ENCODE assay signal across 11 mouse cellular contexts in genomic region chr6:12381136-12381778, GRCm38 (mm10).
DNase-seq lines count a peak whose midpoint lies in the region; ATAC-seq and TF ChIP-seq lines count a peak whose summit lies in the region.
"Had no signal": no experiment of that assay in that cellular context is flagged by ENCODE, and none has a peak within 500 bp of the region (broad histone marks: within the 10 kb centered on the region; RNA-seq: fewer than 3 reads in every experiment).

No protein-coding gene starts in this region.

- H3K27me3 ChIP-seq in kidney, embryonic 16.5 days (ENCODE audit: insufficient read depth, low read length): no peaks in the 10 kb centered on the region
- no peaks in the 10 kb centered on the region for H3K27me3 ChIP-seq in cerebellum, adult 2 months (ENCODE audit: control insufficient read depth, insufficient read depth, low read length)
- H3K27me3 ChIP-seq in intestine, embryonic 15.5 days (replicated peaks): no peaks in the 10 kb centered on the region
- H3K27me3 ChIP-seq: embryonic facial prominence, embryonic 13.5 days; limb, embryonic 12.5 days had no signal

- H3K4me3 ChIP-seq in kidney, embryonic 16.5 days (ENCODE audit: low read length): no peak overlapping the region
- no peak overlapping the region for H3K4me3 ChIP-seq in cerebellum, adult 2 months (replicated peaks; ENCODE audit: insufficient read depth, low read depth, low read length)
- no peak overlapping the region for H3K4me3 ChIP-seq in intestine, embryonic 15.5 days (replicated peaks)
- H3K4me3 ChIP-seq: embryonic facial prominence, embryonic 13.5 days; limb, embryonic 12.5 days had no signal

- TF ChIP-seq POLR2A in cerebellum, adult 2 months (IDR thresholded peaks at IDR 0.05; ENCODE audit: borderline replicate concordance, insufficient read depth, low read length): no peak

- H3K4me1 ChIP-seq in kidney, embryonic 16.5 days (ENCODE audit: insufficient read depth, low read length): no peaks in the 10 kb centered on the region
- no peaks in the 10 kb centered on the region for H3K4me1 ChIP-seq in cerebellum, adult 2 months (ENCODE audit: control insufficient read depth, insufficient read depth, low read length)
- no peaks in the 10 kb centered on the region for H3K4me1 ChIP-seq in intestine, embryonic 15.5 days (replicated peaks)
- H3K4me1 ChIP-seq: embryonic facial prominence, embryonic 13.5 days; limb, embryonic 12.5 days had no signal

- no peak overlapping the region for H3K27ac ChIP-seq in kidney, embryonic 16.5 days (ENCODE audit: low read length)
- H3K27ac ChIP-seq in cerebellum, adult 2 months (ENCODE audit: insufficient read depth, low read length): no peak overlapping the region
- no peak overlapping the region for H3K27ac ChIP-seq in intestine, embryonic 15.5 days
- H3K27ac ChIP-seq: embryonic facial prominence, embryonic 13.5 days; limb, embryonic 12.5 days had no signal

- no peaks in the 10 kb centered on the region for H3K36me3 ChIP-seq in kidney, embryonic 16.5 days (ENCODE audit: insufficient read depth, low read length)
- no peaks in the 10 kb centered on the region for H3K36me3 ChIP-seq in intestine, embryonic 15.5 days
- H3K36me3 ChIP-seq: embryonic facial prominence, embryonic 13.5 days; G1E; limb, embryonic 12.5 days had no signal

- no peak for TF ChIP-seq CTCF in cerebellum, adult 2 months (IDR thresholded peaks at IDR 0.05; ENCODE audit: borderline replicate concordance, insufficient read depth, low read depth, low read length)

- WGBS in kidney, embryonic 16.5 days: 85% methylated on average over 6 of the region's 6 CpGs
- 18% methylated on average over 6 of the region's 6 CpGs for WGBS in cerebellum, adult 2 months
- 87% methylated on average over 6 of the region's 6 CpGs for whole genome bisulfite sequencing in intestine, embryonic 15.5 days

- ATAC-seq in kidney, embryonic 16.5 days (ENCODE audit: low FRiP score, low TSS enrichment): no peak
- no peak for ATAC-seq in intestine, embryonic 15.5 days

- H3K4me2 ChIP-seq in kidney, embryonic 16.5 days (replicated peaks; ENCODE audit: low read depth, low read length): no peak overlapping the region
- H3K4me2 ChIP-seq in intestine, embryonic 15.5 days (replicated peaks): no peak overlapping the region
- H3K4me2 ChIP-seq: embryonic facial prominence, embryonic 13.5 days; limb, embryonic 12.5 days had no signal

- no peak overlapping the region for H3K9ac ChIP-seq in kidney, embryonic 16.5 days (replicated peaks; ENCODE audit: low read length)
- H3K9ac ChIP-seq in intestine, embryonic 15.5 days: no peak overlapping the region
- H3K9ac ChIP-seq: embryonic facial prominence, embryonic 13.5 days; limb, embryonic 12.5 days had no signal

- intact Hi-C loops in heart, postnatal 36 days (cut with DNase I): no loop called here

- DNase-seq in kidney, adult 18-20 months: peak; percentile 52
- DNase-seq in cerebellum, adult 2 months: peak; percentile 92 to 93
- peak; percentile 64 to 69 for DNase-seq in heart, postnatal 36 days
- DNase-seq in left cerebral cortex, adult 18-20 months (ENCODE audit: low spot score in 2 of 2): peak; percentile 32 to 50
- peak; percentile 32 to 59 for DNase-seq in right cerebral cortex, adult 2 months (ENCODE audit: low spot score in 2 of 2)
- DNase-seq in spleen, postnatal 36 days (ENCODE audit: low spot score in 2 of 2): no peak

- no peaks in the 10 kb centered on the region for H3K9me3 ChIP-seq in kidney, embryonic 16.5 days (ENCODE audit: low read length)
- no peaks in the 10 kb centered on the region for H3K9me3 ChIP-seq in intestine, embryonic 15.5 days
- H3K9me3 ChIP-seq: embryonic facial prominence, embryonic 13.5 days; G1E; limb, embryonic 12.5 days had no signal

Comparison
In these comparisons a context has a peak if more than half of its experiments do, and no peak if none do; other contexts are left out.
1. DNase-seq: peak in kidney, adult 18-20 months (single experiment), cerebellum, adult 2 months (2 of 2), heart, postnatal 36 days (2 of 2), left cerebral cortex, adult 18-20 months (2 of 2) and right cerebral cortex, adult 2 months (2 of 2); none in spleen, postnatal 36 days (0 of 2).